Mouse (Mus musculus) G1E (cell line): ENCODE results near the gene Cnih2.

Experiments used
- CTCF ChIP-seq: IDR thresholded peaks from 2 replicates; pipeline ENCODE4 v1.5.1; 2012; ENCODE audit warnings: low read depth, low read length, inconsistent platforms, mixed read lengths
- GATA1 ChIP-seq: IDR thresholded peaks from 2 replicates; pipeline ENCODE4 v1.6.1; 2012; ENCODE audit warnings: borderline replicate concordance, low read length, inconsistent platforms, mixed read lengths
- GATA2 ChIP-seq: IDR thresholded peaks from 2 replicates; pipeline ENCODE4 v1.6.1; 2012; ENCODE audit warnings: low read depth, low read length, inconsistent platforms, borderline replicate concordance
- POLR2AphosphoS5 ChIP-seq: IDR thresholded peaks from 2 replicates; pipeline ENCODE4 v1.6.1; 2012; ENCODE audit warnings: low read depth, low read length, inconsistent platforms; ENCODE audit not compliant: insufficient replicate concordance
- TAL1 ChIP-seq: conservative IDR thresholded peaks from 2 replicates; pipeline ENCODE4 v1.6.1; 2012; ENCODE audit warnings: low read depth, low read length, inconsistent platforms, mixed read lengths

DNA sequence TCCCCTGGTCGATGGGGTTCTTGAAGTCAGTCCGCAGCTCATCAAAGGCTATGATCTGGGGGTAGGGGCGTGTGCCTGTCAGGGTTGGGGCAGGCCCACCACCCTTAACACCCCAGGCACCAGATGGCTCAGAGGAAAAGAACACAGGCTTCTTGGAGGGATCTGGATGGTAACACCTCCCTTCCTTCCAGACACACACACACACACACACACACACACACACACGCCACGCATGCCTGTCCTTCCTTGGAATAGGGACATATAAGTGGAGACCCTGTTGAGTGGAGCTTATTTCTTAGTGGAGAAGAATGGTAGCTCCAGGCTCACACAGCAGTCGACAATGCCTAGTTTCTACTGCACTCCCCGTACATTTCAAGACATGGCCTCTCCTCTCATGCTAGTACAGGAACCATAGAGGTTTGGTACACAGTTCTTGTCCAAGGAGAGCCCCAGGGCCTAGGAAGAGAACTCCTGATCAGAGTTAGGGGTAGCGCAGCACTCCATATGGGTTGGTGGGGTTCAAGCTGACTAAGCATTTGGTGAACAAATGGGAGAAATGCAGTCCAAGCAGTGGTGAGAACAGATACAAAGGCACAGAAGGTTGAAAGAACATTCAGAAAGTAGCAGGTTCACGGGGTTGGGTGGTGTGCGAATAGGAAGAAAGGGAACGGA is 3.4 kb downstream of the Cnih2 start:
- TF ChIP-seq CTCF (no peak), POLR2AphosphoS5 (no peak), TAL1 (no peak), GATA1 (no peak), GATA2 (no peak)
